Mouse (Mus musculus) heart, embryonic 16.5 days (tissue): ENCODE results near the gene Ahdc1. TPM values are rescaled to one million over a fixed set of nuclear protein-coding genes. Genes with fewer than 3 reads are reported as not detected.
A peak's percentile ranks its signal among the peaks of the same experiment; 100 is the strongest.

ENCODE experiments used
- ATAC-seq: fragments of 200-750 bp; cut with Nextera tagmentation; replicated peaks from 2 replicates; pipeline ENCODE4 v1.8.0; 2017; ENCODE audit warnings: moderate number of reproducible peaks; ENCODE audit not compliant: insufficient read depth, low FRiP score; ENCODE audit errors: extremely low read depth
- H3K27ac ChIP-seq: fragments of 300-500 bp; sonication (generic); 2 replicates; pipeline ENCODE4 v1.5.1; 2014; ENCODE audit warnings: mild to moderate bottlenecking, low read length, control low read depth, moderate library complexity
- H3K27me3 ChIP-seq: fragments of 300-500 bp; sonication (generic); 2 replicates; pipeline ENCODE4 v1.6.1; 2014; ENCODE audit warnings: low read length, mixed read lengths; ENCODE audit not compliant: control insufficient read depth, insufficient read depth
- H3K36me3 ChIP-seq: fragments of 300-500 bp; sonication (generic); 2 replicates; pipeline ENCODE4 v1.6.1; 2014; ENCODE audit not compliant: control insufficient read depth, insufficient read depth
- H3K4me1 ChIP-seq: fragments of 300-500 bp; sonication (generic); 2 replicates; pipeline ENCODE4 v1.6.1; 2014; ENCODE audit warnings: low read length, mixed read lengths; ENCODE audit not compliant: control insufficient read depth, insufficient read depth
- H3K4me2 ChIP-seq: fragments of 300-500 bp; sonication (generic); 2 replicates; pipeline ENCODE4 v1.6.1; 2014; ENCODE audit warnings: low read depth, mild to moderate bottlenecking, control low read depth, low read length
- H3K4me3 ChIP-seq: fragments of 300-500 bp; sonication (generic); 2 replicates; pipeline ENCODE4 v1.5.1; 2014; ENCODE audit warnings: mild to moderate bottlenecking, control low read depth, low read length
- H3K9ac ChIP-seq: fragments of 300-500 bp; sonication (generic); 2 replicates; pipeline ENCODE4 v1.6.1; 2014; ENCODE audit warnings: low read length, control low read depth
- H3K9me3 ChIP-seq: fragments of 300-500 bp; sonication (generic); replicated peaks from 2 replicates; pipeline ENCODE4 v1.6.1; 2016; ENCODE audit warnings: low read length; ENCODE audit not compliant: control insufficient read depth
- WGBS: fragments of 180-500 bp; shearing (Covaris S2); extraction: QIAGEN DNeasy Blood & Tissue Kit; methylation state at CpG from one replicate; pipeline ENCODE4 v1.1.7; 2014; 5-methylcytosine and 5-hydroxymethylcytosine counted together
- polyA plus RNA-seq: library from polyadenylated mRNA; unstranded; fragments of >200 nt; fragmentation: Nextera tagmentation; extraction: Ambion mirVana; gene quantifications from 2 replicates; pipeline ENCODE4 v1.2.1, GENCODE M21; 2015

The Ahdc1 gene
- polyA plus RNA-seq, 1 experiment from 2014 or later, result 7.2 TPM

- peaks cover 10% of the 10 kb centered on the region; the same call in 1 of the 2 replicates for H3K36me3 ChIP-seq
- peaks cover 98% of the 10 kb centered on the region for H3K4me1 ChIP-seq
- H3K27me3 ChIP-seq, result no peaks in the 10 kb centered on the region
- no peak overlapping the region for H3K4me3 ChIP-seq
- peak overlapping the region; percentile 90 for H3K27ac ChIP-seq
- H3K4me2 ChIP-seq, result no peak overlapping the region
- WGBS, result 40% methylated on average over 14 of the region's 14 CpGs
- H3K9ac ChIP-seq, result peak overlapping the region; percentile 53
- ATAC-seq, result no peak
- no peaks in the 10 kb centered on the region for H3K9me3 ChIP-seq
Measured at GRCm38 (mm10) chr4:133051550-133051865, 40.4 kb downstream of the Ahdc1 start.

GRCm38 (mm10) chr4:133052029-133052745, 41.1 kb downstream of the Ahdc1 start:
- Histone ChIP-seq H3K36me3 (peaks cover 10% of the 10 kb centered on the region; the same call in 1 of the 2 replicates), H3K27ac (peak overlapping the region; percentile 90), H3K4me3 (no peak overlapping the region), H3K9me3 (no peaks in the 10 kb centered on the region), H3K4me1 (peaks cover 98% of the 10 kb centered on the region), H3K4me2 (no peak overlapping the region), H3K27me3 (no peaks in the 10 kb centered on the region), H3K9ac (peak overlapping the region; percentile 12)
- no peak for ATAC-seq
- 54% methylated on average over 6 of the region's 6 CpGs for WGBS

- ATAC-seq, result no peak
- WGBS, result 63% methylated on average over 13 of the region's 13 CpGs
- Histone ChIP-seq H3K9me3 (no peaks in the 10 kb centered on the region), H3K4me1 (peaks cover 98% of the 10 kb centered on the region), H3K9ac (peak overlapping the region; percentile 36), H3K27ac (peak overlapping the region; percentile 90), H3K4me2 (no peak overlapping the region), H3K4me3 (no peak overlapping the region), H3K36me3 (peaks cover 10% of the 10 kb centered on the region; the same call in 1 of the 2 replicates), H3K27me3 (no peaks in the 10 kb centered on the region)
Measured at GRCm38 (mm10) chr4:133052995-133053572, 42.0 kb downstream of the Ahdc1 start.

GRCm38 (mm10) chr4:133054530-133054929, 43.5 kb downstream of the Ahdc1 start:
- ATAC-seq, result no peak
- H3K27ac ChIP-seq, result 0 out of 2 replicates have a peak overlapping the region, but pooled peaks have one; percentile 90
- H3K4me2 ChIP-seq, result no peak overlapping the region
- peaks cover 98% of the 10 kb centered on the region for H3K4me1 ChIP-seq
- no peaks in the 10 kb centered on the region for H3K9me3 ChIP-seq
- no peak overlapping the region for H3K4me3 ChIP-seq
- peaks cover 10% of the 10 kb centered on the region; the same call in 1 of the 2 replicates for H3K36me3 ChIP-seq
- H3K9ac ChIP-seq, result no peak overlapping the region
- WGBS, result 74% methylated on average over 6 of the region's 6 CpGs
- no peaks in the 10 kb centered on the region for H3K27me3 ChIP-seq

GRCm38 (mm10) chr4:133055163-133055951, 44.3 kb downstream of the Ahdc1 start:
- Histone ChIP-seq H3K36me3 (peaks cover 11% of the 10 kb centered on the region; the same call in 1 of the 2 replicates), H3K9ac (peak overlapping the region; percentile 44), H3K4me1 (peaks cover 92% of the 10 kb centered on the region), H3K27ac (peak overlapping the region; percentile 90), H3K9me3 (no peaks in the 10 kb centered on the region), H3K27me3 (no peaks in the 10 kb centered on the region), H3K4me3 (no peak overlapping the region), H3K4me2 (no peak overlapping the region)
- WGBS, result 69% methylated on average over 8 of the region's 8 CpGs
- ATAC-seq, result 0 out of 2 replicates have a peak, but pooled peaks have one; percentile 0

GRCm38 (mm10) chr4:133056069-133056890, 45.2 kb downstream of the Ahdc1 start:
- no peak overlapping the region; the same call in 1 of the 2 replicates for H3K4me3 ChIP-seq
- H3K27me3 ChIP-seq, result no peaks in the 10 kb centered on the region
- peak overlapping the region; percentile 90 for H3K27ac ChIP-seq
- peak; percentile 59 for ATAC-seq
- peaks cover 83% of the 10 kb centered on the region for H3K4me1 ChIP-seq
- 3% methylated on average over 15 of the region's 15 CpGs for WGBS
- H3K4me2 ChIP-seq, result peak overlapping the region; percentile 50
- H3K9ac ChIP-seq, result peak overlapping the region; percentile 44
- H3K9me3 ChIP-seq, result no peaks in the 10 kb centered on the region
- H3K36me3 ChIP-seq, result peaks cover 20% of the 10 kb centered on the region; the same call in 1 of the 2 replicates

GRCm38 (mm10) chr4:133057389-133058122, 46.5 kb downstream of the Ahdc1 start:
- H3K4me1 ChIP-seq, result peaks cover 70% of the 10 kb centered on the region
- H3K36me3 ChIP-seq, result peaks cover 33% of the 10 kb centered on the region
- peak overlapping the region; percentile 55 for H3K9ac ChIP-seq
- H3K4me3 ChIP-seq, result 0 out of 2 replicates have a peak overlapping the region, but pooled peaks have one; percentile 2
- peak; percentile 29 for ATAC-seq
- H3K27ac ChIP-seq, result peak overlapping the region; percentile 90
- H3K9me3 ChIP-seq, result no peaks in the 10 kb centered on the region
- H3K27me3 ChIP-seq, result no peaks in the 10 kb centered on the region
- WGBS, result 31% methylated on average over 7 of the region's 7 CpGs
- H3K4me2 ChIP-seq, result peak overlapping the region; percentile 16; the same call in 1 of the 2 replicates

GRCm38 (mm10) chr4:133058123-133058453, 47.0 kb downstream of the Ahdc1 start:
- ATAC-seq, result no peak
- no peaks in the 10 kb centered on the region for H3K9me3 ChIP-seq
- peak overlapping the region; percentile 90 for H3K27ac ChIP-seq
- no peak overlapping the region for H3K4me2 ChIP-seq
- H3K4me1 ChIP-seq, result peaks cover 65% of the 10 kb centered on the region
- H3K9ac ChIP-seq, result peak overlapping the region; percentile 48; the same call in 1 of the 2 replicates
- no peaks in the 10 kb centered on the region for H3K27me3 ChIP-seq
- H3K4me3 ChIP-seq, result no peak overlapping the region
- peaks cover 38% of the 10 kb centered on the region for H3K36me3 ChIP-seq
- 79% methylated on average over 4 of the region's 4 CpGs for WGBS
